Mouse (Mus musculus) spleen, adult 18-20 months (tissue): ENCODE measurements around the gene Zmynd11.

Experiments used
- DNase-seq, 2 experiments: peaks; one replicate each; pipeline ENCODE4 v3.0.0; 2022; ENCODE audit warnings: mixed read lengths in 2 of 2

The Zmynd11 gene

DNA sequence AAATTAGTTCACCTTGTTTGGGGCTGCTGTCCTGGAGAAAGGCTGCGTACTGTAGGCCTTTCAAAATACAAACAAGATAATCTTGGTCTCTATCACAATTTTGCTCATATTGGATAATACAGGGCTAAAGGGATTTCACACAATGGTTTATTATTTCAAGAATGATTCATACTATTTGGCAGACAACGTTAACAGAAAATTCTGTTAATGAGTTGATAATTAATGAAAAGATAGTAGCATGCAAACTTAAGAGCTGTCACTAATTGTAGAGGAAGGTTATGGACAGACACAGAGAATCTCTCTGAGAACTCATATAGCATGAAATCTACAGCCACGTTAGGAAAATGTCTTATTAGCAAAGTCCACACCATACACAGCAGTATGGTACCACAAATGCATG lies 52.2 kb downstream of the Zmynd11 start:
- no peak for DNase-seq

DNA sequence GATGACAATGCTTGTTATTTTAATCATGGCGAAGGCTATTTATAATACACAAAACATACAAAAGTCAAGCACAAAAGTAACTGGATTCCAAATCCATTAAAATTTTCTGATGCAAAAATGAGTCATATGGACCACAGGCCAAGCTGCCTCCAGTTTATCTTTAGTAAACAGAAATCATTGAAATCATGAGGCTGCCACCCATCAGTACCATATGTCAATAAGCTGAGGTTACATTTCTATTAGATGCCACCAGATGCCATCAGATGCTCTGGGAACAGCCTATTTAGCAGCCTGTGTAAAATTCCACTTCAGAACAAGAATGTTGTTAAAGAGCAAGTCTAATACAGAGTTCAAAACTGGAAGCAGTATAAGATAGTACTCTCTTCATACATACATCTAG lies 52.7 kb downstream of the Zmynd11 start:
- no peak for DNase-seq

DNA sequence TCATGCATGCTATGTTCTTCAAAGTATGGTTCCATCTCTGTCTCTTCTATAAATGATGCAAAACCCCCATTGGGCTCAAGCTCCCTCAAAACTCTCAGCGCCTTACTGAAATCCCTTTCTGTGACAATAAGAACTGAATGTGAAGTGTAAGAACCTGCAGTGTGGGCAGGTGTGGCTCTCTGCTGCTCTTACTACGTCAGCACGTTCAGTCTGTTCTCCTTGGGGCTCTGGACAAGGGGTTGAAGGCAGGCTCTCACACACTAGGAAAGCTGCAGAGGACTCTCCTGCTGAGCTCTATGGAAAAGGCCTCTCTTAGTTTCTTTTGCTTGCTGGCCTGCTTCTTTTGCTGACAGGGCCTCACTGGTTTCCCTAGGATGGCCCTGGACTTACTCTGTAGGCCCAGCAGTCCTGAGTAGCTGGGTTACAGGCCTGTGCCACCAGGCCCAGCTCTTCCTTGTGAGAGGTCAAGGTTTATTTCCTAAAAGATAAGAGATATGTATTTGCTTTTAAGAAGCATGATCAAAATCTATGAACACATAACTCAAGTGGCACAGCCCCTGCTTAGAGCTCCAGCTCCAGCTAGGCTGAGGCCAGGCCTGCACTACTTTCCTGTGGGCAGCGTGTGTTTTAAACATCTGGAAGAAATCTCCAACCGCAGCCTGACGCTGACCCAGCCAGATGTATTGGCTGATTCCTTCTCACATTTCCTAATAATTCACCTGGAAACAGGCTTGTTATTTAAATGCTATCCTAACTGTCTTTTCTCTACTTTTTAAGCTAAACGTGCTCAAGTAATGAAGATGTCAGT lies 56.5 kb downstream of the Zmynd11 start:
- DNase-seq: no peak

GRCm38 (mm10) chr13:9706720-9707119 lies 58.4 kb downstream of the Zmynd11 start:
- no peak for DNase-seq

DNA sequence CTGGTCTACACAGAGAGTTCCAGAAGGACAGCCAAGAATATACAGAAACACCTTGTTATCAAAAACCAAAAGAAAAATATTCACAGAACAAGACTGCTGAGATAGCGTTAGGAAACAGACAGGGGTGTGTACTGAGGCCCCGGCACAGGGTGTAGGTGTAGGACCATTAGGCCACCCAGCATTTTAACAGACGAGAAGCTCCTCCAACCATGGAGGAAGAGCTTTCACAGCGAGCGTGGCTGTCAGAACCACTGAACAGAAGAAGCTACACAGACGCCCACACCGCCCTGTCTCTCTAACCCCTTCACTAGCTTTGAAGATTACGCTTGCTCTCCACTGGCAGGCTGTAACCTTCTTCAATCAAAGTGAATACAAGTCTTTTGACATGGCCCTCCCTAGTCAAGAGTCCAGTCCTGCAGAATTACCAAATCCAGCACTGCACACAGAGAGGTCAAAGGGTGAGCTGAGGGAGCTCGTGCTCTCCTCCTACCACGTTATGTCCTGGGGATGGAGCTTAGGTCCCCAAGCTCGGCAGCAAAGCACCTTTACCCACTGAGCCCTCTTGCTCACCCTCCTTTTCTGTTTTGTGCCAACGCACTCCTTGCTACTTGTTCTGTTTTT lies 62.4 kb downstream of the Zmynd11 start:
- no peak for DNase-seq

- no peak for DNase-seq
These were observed 67.8 kb downstream of the Zmynd11 start for GRCm38 (mm10) chr13:9697340-9697739.

GRCm38 (mm10) chr13:9695809-9696208 lies 69.3 kb downstream of the Zmynd11 start:
- DNase-seq: no peak

- DNase-seq: no peak
These were observed 69.7 kb downstream of the Zmynd11 start for GRCm38 (mm10) chr13:9695403-9695802.

- no peak for DNase-seq
These were observed 70.5 kb downstream of the Zmynd11 start for GRCm38 (mm10) chr13:9694651-9695050.

GRCm38 (mm10) chr13:9692876-9693275 lies 72.3 kb downstream of the Zmynd11 start:
- no peak for DNase-seq

DNA sequence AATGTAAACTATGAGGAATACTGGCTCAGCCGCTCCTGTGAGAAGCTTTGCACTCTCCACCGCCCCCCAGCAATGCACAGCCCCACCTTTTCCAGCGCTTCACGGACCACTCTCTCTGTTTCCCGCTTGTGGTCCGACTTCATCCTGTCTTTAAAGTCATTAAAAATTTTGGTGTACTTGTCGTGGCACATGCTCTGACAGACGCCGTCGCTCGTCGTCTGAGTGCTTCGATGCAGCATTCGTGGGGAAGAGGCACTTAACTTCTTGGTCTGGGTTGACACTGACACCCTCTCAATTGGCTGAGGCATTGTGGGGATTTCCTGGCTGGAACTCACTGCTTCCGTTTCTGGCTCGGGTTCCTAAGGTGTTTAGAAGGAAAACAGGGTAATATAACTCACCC lies 75.8 kb downstream of the Zmynd11 start:
- no peak for DNase-seq

GRCm38 (mm10) chr13:9686765-9687164 lies 78.4 kb downstream of the Zmynd11 start:
- DNase-seq: no peak

- DNase-seq: no peak
These were observed 78.9 kb downstream of the Zmynd11 start for GRCm38 (mm10) chr13:9686261-9686660.

- no peak for DNase-seq
These were observed 80.8 kb downstream of the Zmynd11 start for GRCm38 (mm10) chr13:9684153-9684923.

GRCm38 (mm10) chr13:9683280-9683679 lies 81.8 kb downstream of the Zmynd11 start:
- no peak for DNase-seq

DNA sequence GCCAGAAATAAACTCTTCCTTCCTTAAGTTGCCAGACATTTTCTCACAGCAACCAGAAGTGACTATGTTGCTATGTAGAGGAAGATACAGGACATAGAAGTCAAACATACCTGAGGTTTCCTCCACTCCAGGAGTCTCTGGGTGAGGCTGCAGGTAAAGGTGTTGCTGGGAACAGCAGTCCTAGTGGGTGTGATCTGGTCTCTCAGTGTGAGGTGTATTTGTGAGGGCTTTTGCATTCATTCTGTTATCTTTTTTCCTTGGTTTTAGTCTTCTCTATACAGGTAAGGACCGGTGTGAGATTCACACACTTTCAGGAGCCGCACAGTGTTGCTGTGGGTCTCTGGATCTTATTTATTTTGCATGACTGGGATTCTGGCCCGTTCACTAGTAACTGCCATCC lies 83.6 kb downstream of the Zmynd11 start:
- no peak for DNase-seq

- no peak for DNase-seq
These were observed 91.0 kb downstream of the Zmynd11 start for GRCm38 (mm10) chr13:9674126-9674525.

DNA sequence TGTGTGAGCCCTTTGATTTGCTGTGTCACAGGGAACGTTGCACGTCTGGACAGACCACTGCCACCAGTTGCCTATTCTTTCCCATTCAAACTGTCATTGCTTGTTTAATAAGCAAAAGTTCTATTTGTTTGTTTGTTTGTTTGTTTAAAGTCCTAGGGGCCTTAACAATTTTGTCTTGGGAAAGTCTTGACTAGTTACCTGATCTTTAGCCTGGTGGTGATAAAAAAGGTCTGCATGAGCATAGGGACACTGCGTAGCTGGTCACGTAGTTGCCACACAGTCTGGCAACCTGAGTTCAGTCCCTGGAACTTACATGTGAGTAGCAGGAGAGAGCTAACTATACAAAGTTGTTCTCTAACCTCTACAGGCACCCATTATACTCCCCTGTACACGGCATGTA lies 95.9 kb downstream of the Zmynd11 start:
- DNase-seq: no peak

- no peak for DNase-seq
These were observed 97.1 kb downstream of the Zmynd11 start for GRCm38 (mm10) chr13:9667954-9668496.

DNA sequence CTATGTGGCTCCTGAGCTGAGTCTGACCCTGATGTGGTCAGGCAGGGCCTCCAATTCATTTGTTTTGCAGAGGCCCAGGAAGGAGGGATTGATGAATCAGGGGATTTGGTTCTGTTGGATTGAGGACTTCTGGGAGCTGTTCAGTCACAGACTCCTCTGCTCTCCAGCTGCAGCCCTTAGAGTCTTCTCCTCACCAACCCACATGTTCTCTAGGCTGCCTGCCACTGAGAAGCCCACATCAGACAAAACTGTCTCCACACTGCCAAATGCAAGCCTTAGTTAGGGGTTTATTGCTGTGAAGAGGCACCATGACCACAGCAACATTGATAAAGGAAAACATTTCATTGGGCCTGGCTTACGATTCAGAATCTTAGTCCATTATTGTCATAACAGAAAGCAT lies 101.5 kb downstream of the Zmynd11 start:
- DNase-seq: no peak

GRCm38 (mm10) chr13:9660711-9661110 lies 104.4 kb downstream of the Zmynd11 start:
- DNase-seq: no peak

DNA sequence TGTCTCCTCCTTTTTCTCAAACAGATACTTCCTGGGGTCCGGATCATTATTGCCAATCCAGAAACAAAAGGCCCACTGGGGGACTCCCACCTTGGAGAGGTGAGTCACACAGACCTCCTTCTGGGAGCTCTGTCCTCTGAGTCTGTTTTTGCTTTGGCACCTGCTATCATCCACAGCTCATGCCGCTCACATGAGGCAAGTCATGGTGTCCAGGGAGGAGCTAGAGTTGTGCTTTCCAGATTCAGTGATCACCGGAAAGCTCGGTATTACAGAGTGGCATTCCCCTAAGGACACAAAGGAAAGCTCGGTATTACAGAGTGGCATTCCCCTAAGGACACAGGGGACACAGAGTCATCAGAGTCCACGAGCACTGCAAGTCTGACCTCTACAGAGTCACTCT lies 108.5 kb downstream of the Zmynd11 start:
- no peak for DNase-seq

GRCm38 (mm10) chr13:9653018-9653417 lies 112.1 kb downstream of the Zmynd11 start:
- DNase-seq: no peak

DNA sequence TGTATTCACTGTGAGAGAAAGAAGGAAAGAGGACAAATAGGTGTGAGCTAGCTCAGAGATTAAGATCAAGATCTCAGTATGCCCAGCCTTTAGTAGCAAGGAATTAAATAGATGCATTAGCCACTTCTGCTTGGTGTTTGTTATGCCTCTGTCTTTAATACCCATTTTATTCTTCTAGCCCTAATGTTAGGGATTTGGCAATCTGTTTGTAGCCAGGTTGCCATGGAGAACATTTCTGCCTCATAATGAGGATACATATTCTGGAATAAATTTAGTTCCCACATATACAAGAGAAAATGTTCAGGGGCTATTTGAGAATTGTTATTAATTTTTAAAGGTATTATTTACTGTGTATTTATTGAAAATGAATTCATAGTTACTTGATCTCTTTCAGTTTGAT lies 114.5 kb downstream of the Zmynd11 start:
- DNase-seq: no peak
